Mouse (Mus musculus) erythroblast, embryonic 14.5 days (primary cell): ENCODE data around the gene Rabggtb. TPM values are rescaled to one million over a fixed set of nuclear protein-coding genes. Genes with fewer than 3 reads are reported as not detected.

Experiments
- H3K27me3 ChIP-seq: 2 replicates; pipeline ENCODE4 v1.6.1; 2012; ENCODE audit warnings: inconsistent platforms; ENCODE audit not compliant: control insufficient read depth
- H3K36me3 ChIP-seq: 2 replicates; pipeline ENCODE4 v1.6.1; 2012; ENCODE audit warnings: mild to moderate bottlenecking, inconsistent platforms; ENCODE audit not compliant: control insufficient read depth
- H3K4me1 ChIP-seq: 2 replicates; pipeline ENCODE4 v1.6.1; 2012; ENCODE audit warnings: inconsistent platforms; ENCODE audit not compliant: control insufficient read depth
- H3K4me3 ChIP-seq: replicated peaks from 2 replicates; pipeline ENCODE3; 2012; ENCODE audit warnings: moderate library complexity, mild to moderate bottlenecking, inconsistent platforms
- H3K9me3 ChIP-seq: 2 replicates; pipeline ENCODE4 v1.6.1; 2012; ENCODE audit warnings: low read length, inconsistent platforms, mixed read lengths; ENCODE audit not compliant: control insufficient read depth
- GATA1 ChIP-seq: IDR thresholded peaks from 2 replicates; pipeline ENCODE4 v1.6.1; 2012; ENCODE audit warnings: low read length, inconsistent platforms, mixed read lengths
- TAL1 ChIP-seq: IDR thresholded peaks from 3 replicates; pipeline ENCODE4 v1.6.1; 2012; ENCODE audit warnings: low read length, inconsistent platforms, mixed read lengths
- polyA plus RNA-seq: library from polyadenylated mRNA; stranded (reverse); fragments of >175 nt; gene quantifications from 2 replicates; pipeline ENCODE4 v1.2.3, GENCODE M21; 2012

Gene Rabggtb
- polyA plus RNA-seq, 1 experiment: 0.82 TPM

DNA sequence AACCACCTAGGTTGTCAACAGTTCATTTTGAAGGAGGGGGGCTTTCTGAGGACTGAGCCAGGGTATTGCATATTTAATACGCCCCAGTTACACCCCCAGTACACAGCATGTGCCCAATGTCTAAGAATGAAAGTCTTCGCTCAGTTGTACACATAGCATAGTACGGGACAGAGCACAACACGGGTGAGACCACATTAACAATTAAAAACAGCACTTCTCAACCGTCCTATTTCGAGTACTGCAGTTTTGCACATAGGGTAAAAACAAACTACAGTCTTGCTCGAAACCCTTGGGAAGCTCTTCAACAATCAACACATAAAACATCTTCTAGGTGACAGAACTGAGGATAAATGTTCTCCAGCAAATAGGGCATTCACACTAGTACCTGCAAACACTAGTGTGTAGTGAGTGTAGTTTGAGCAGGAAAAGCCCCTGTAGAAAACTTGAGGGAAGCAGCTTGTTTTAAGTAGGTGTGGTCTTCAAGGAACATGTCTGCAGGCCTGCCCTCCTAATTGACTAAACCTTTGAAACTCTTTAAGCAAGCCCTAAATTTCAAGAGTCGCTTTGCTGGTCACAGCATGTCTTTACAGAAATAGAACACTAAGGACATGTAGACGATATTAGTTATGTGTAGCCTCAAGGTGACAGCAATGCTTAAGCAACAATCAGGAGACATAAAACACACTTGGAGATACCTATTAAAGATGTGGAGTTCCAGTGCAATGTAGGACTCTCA lies 6.5 kb downstream of the Rabggtb start, which contains the start of gene Msh4:
Msh4 (minus strand) TSS at position 3 of the 736 bp plus-strand sequence.
- H3K4me1 ChIP-seq: peaks cover 64% of the 10 kb centered on the region
- H3K36me3 ChIP-seq: peaks cover 90% of the 10 kb centered on the region
- no peaks in the 10 kb centered on the region; the same call in 1 of the 2 replicates for H3K27me3 ChIP-seq
- H3K4me3 ChIP-seq: no peak within 1 kb of the TSS
- TF ChIP-seq GATA1 (no peak), TAL1 (no peak)
- H3K9me3 ChIP-seq: no peaks in the 10 kb centered on the region

DNA sequence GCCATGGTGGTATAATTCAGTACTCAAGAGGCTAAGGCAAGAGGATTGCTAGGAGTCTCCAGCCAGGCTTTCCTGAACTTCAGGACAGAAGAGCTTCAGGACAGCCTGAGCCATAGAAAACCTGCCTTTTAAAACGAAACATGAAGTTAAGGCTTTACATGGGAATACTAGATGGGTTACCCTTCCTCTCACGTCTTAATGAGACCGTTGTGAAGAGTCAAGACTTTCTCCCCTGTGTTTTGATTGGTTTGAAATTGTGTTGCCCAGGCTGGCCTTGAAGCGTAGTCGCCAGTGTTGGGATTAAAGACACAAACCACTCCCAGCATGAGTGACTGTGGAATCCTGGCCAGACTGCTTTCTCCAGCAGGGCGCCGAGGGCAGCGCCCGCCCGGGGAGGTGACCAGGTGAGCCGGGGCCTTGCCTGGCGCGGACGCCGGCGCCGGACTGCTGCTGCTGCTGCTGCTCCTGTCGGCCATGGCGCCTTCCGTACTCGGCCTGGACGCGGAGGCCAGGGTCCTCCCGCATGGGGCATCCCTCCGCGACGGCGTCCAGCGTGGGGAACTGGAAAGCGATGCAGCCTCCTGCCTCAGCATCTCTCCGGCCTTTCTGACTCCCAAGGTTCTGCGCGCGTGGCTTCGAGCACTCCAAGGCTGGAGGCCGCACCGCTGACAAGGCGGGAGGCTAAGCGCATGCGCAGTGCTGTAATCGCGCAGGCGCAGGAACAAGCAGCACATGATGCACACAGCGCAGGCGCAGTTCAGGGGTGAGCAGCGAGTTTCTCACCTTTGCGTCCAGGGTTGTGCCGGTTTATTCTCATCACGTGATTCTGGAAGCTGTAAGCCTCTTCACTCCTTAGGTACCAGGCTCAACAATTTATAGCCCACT lies 7.3 kb downstream of the Rabggtb start:
- no peaks in the 10 kb centered on the region for H3K9me3 ChIP-seq
- H3K4me3 ChIP-seq: no peak overlapping the region
- H3K27me3 ChIP-seq: no peaks in the 10 kb centered on the region; the same call in 1 of the 2 replicates
- TF ChIP-seq GATA1 (no peak), TAL1 (no peak)
- peaks cover 62% of the 10 kb centered on the region for H3K4me1 ChIP-seq
- peaks cover 84% of the 10 kb centered on the region for H3K36me3 ChIP-seq

DNA sequence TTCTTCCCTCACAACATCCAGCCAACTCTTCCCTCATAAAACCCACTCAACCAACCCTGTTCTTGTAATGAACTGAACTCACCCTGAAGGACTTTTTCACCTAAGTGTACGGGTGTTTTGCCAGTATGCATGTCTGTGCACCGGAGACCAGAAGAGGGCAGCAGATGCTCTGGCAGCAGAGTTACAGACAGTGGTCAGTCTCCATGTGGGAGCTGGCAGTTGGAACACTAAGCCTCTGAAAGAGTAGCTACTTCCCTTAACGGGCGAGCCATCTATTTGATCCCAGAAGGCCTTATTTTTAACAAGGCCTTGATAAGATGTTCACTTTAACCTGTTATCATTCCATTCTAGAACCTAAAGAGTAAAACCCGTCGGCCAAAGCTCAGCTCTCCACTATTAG lies 8.2 kb downstream of the Rabggtb start:
- Histone ChIP-seq H3K4me3 (no peak overlapping the region), H3K9me3 (no peaks in the 10 kb centered on the region), H3K36me3 (peaks cover 75% of the 10 kb centered on the region), H3K4me1 (peaks cover 55% of the 10 kb centered on the region), H3K27me3 (no peaks in the 10 kb centered on the region; the same call in 1 of the 2 replicates)
- TF ChIP-seq TAL1 (no peak), GATA1 (no peak)

DNA sequence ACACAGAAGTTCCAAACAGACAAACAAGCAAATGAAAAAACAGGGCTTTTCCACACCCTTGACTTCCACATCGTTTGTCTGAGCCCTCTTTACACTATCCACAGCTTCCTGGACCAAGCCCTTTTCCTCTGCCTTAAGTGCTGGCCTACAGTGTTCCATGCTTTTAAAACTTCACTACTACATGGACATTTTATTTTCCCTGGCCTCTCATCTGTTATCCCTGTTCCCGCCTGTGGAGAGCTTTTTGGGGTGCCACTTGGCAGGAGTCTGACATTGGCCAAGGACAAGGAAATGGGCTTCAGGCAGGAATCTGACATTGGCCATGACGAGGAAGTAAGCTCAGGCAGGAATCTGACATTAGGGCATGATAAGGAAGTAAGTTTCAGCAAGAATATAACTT lies 10.2 kb downstream of the Rabggtb start:
- TF ChIP-seq GATA1: no peak
- no peak for TF ChIP-seq TAL1
- Histone ChIP-seq H3K4me1 (peaks cover 36% of the 10 kb centered on the region), H3K27me3 (no peaks in the 10 kb centered on the region; the same call in 1 of the 2 replicates), H3K9me3 (no peaks in the 10 kb centered on the region), H3K4me3 (no peak overlapping the region), H3K36me3 (peaks cover 55% of the 10 kb centered on the region)

DNA sequence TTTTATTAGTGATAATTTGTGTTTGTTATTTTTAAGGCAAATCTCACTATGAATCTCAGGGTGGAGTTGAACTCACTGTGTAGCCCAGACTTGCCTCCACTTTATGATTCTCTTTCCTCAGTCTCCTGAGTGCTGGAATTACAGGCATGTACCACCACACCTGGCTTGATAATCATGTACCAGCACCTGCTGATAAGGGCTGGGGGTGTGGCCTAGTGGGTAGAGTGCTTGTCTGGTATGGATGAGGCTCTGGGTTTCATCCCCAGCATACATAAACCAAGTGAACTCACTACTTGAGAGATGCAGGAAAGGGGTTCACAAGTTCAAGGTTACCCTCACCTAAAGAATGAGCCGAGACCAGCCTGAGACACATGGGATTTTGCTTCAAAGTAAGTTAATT lies 10.9 kb downstream of the Rabggtb start:
- Histone ChIP-seq H3K36me3 (peaks cover 48% of the 10 kb centered on the region), H3K9me3 (no peaks in the 10 kb centered on the region), H3K4me1 (peaks cover 37% of the 10 kb centered on the region), H3K4me3 (no peak overlapping the region), H3K27me3 (peaks cover 2% of the 10 kb centered on the region; the same call in 1 of the 2 replicates)
- TF ChIP-seq GATA1: peak; percentile 35; the same call in 1 of the 2 replicates
- no peak for TF ChIP-seq TAL1

DNA sequence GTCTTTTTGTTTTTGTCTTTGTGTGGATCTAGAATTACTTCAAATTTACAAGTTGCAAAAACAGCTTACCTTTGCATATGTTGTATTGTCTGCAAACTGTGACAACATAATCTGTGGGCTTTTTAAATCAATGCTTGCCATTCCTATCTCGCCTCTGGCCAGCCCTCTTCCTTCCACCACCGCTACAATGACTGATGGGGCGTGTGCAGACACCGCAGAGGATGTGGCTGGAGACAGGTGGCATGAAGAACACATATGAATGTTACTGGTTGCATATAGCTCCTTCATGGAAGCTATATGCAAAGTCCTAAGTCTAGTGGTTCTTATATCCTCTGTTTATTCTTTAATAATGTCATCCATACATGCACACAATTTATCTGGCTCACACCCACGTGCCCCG lies 15.6 kb downstream of the Rabggtb start:
- Histone ChIP-seq H3K9me3 (no peaks in the 10 kb centered on the region), H3K4me3 (no peak overlapping the region), H3K4me1 (peaks cover 33% of the 10 kb centered on the region), H3K27me3 (peaks cover 5% of the 10 kb centered on the region), H3K36me3 (peaks cover 5% of the 10 kb centered on the region)
- TF ChIP-seq TAL1 (no peak), GATA1 (no peak)

DNA sequence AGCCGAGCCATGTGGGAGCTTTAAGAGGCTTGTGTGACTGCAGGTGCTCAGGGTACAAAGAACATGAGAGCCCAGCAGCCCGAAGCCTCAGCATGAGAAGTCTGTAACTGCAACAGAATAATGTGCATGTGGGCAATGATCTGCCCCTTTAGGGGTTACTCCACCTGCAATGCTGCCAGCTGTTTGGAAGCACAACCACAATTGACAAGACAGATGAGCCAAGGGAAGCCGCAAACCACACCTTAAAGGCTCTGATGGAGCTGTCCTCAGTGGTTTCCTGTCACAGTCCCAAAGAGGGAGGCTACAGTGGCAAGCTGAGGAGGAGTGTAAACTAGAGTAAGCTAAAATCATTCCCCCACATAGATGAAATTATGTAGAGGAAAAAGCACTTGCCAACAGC lies 17.4 kb downstream of the Rabggtb start:
- Histone ChIP-seq H3K27me3 (peaks cover 5% of the 10 kb centered on the region), H3K4me1 (peaks cover 19% of the 10 kb centered on the region), H3K36me3 (no peaks in the 10 kb centered on the region; the same call in 1 of the 2 replicates), H3K9me3 (no peaks in the 10 kb centered on the region), H3K4me3 (no peak overlapping the region)
- TF ChIP-seq GATA1 (no peak), TAL1 (no peak)

DNA sequence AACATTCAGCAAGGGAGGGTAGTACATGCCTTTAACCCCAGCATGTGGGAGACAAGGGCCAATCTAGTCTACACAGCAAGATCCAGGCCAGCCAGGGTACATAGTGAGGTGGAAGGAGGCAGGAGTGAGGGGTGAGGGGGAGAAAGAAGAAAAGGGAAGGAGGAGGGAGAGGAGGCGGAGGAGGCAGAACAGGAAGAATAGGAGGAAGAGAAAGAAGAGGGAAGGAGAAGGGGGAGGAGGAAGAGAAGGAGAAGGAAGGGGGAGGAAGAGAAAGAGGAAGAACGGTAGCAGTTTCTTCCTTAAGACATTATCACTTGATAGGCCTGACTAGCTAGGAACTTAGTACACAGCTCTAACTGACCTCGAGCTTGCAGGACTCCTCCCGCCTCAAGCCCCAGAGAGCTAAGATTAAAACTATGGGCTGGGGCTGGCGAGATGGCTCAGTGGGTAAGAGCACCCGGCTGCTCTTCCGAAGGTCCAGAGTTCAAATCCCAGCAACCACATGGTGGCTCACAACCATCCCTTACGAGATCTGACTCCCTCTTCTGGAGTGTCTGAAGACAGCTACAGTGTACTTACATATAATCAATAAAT lies 23.5 kb downstream of the Rabggtb start:
- TF ChIP-seq TAL1 (no peak), GATA1 (no peak)
- Histone ChIP-seq H3K27me3 (no peaks in the 10 kb centered on the region), H3K36me3 (no peaks in the 10 kb centered on the region), H3K4me1 (peaks cover 38% of the 10 kb centered on the region), H3K4me3 (no peak overlapping the region), H3K9me3 (no peaks in the 10 kb centered on the region)

DNA sequence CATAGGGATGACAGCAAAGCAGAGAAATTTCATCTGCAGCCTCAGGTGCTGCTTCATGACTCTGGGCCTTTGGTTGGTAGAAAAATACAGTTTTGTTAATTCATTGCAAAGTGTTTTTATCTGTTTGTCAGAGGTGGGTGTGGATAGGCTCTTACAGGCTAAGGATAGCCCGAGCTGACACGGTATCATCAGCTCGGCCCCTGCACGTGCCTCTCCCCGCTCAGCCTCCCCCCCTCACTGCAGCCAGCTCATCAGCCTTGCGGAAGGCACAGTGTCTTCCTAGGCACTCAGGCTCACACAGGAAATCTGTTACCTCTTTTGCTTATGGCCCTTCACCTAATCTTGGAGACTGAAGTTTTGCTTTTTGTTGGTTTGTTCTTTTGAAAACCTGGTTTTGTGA lies 24.7 kb downstream of the Rabggtb start:
- H3K4me3 ChIP-seq: no peak overlapping the region
- H3K9me3 ChIP-seq: no peaks in the 10 kb centered on the region
- TF ChIP-seq GATA1 (no peak), TAL1 (no peak)
- no peaks in the 10 kb centered on the region for H3K36me3 ChIP-seq
- peaks cover 28% of the 10 kb centered on the region for H3K4me1 ChIP-seq
- H3K27me3 ChIP-seq: peaks cover 3% of the 10 kb centered on the region
